ENCODE assay signal across 23 mouse cellular contexts in the genomic region with DNA sequence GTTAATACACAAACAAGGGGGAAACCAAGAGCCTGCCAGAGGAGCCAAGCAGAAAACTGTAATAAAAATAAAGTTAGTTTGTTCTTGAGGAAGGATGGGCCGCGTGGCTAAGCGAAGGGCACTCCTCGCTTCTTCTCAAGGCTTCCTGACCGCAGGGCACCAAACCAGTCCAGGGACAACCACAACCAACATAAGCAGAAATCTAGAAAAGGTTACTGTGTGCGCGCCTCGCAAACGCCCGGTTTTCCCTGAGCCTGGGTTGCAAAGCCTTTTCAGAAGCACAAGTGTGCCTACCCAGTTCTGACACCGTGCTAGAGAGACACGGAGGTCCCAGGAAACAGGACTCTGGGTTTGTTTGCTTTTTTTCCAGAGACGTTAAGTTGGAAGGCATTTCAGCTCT. TPM values are rescaled to one million over a fixed set of nuclear protein-coding genes. Genes with fewer than 3 reads are reported as not detected.
DNase-seq lines count a peak whose midpoint lies in the region; ATAC-seq and TF ChIP-seq lines count a peak whose summit lies in the region.
"Had no signal": no experiment of that assay in that cellular context is flagged by ENCODE, and none has a peak within 500 bp of the region (broad histone marks: within the 10 kb centered on the region; RNA-seq: fewer than 3 reads in every experiment).

No protein-coding gene starts in this region.

- no peaks in the 10 kb centered on the region for H3K9me3 ChIP-seq in heart, embryonic 10.5 days
- H3K9me3 ChIP-seq in lung, embryonic 14.5 days (ENCODE audit: low read depth, low read length): no peaks in the 10 kb centered on the region
- H3K9me3 ChIP-seq: embryonic facial prominence, embryonic 13.5 days; hindbrain, embryonic 10.5 days; intestine, embryonic 15.5 days; midbrain, embryonic 15.5 days; neural tube, embryonic 12.5 days had no signal

- no peak overlapping the region for H3K27ac ChIP-seq in heart, embryonic 10.5 days
- peak overlapping the region; percentile 4; the same call in 1 of the 2 replicates for H3K27ac ChIP-seq in lung, embryonic 14.5 days (ENCODE audit: low read depth)
- peak overlapping the region; percentile 65 for H3K27ac ChIP-seq in testis, adult 2 months (ENCODE audit: control insufficient read depth, insufficient read depth, low read depth, low read length)
- H3K27ac ChIP-seq: embryonic facial prominence, embryonic 13.5 days; hindbrain, embryonic 10.5 days; intestine, embryonic 15.5 days; left cerebral cortex, adult 2 months; liver, embryonic 14.5 days; macrophage; midbrain, embryonic 15.5 days; neural tube, embryonic 12.5 days had no signal

- H3K36me3 ChIP-seq in heart, embryonic 10.5 days: no peaks in the 10 kb centered on the region
- H3K36me3 ChIP-seq in lung, embryonic 14.5 days (ENCODE audit: insufficient read depth): no peaks in the 10 kb centered on the region
- no peaks in the 10 kb centered on the region; the same call in 1 of the 2 replicates for H3K36me3 ChIP-seq in testis, adult 2 months (ENCODE audit: control insufficient read depth, insufficient read depth, low read length)
- H3K36me3 ChIP-seq: embryonic facial prominence, embryonic 13.5 days; hindbrain, embryonic 10.5 days; intestine, embryonic 15.5 days; midbrain, embryonic 15.5 days; neural tube, embryonic 12.5 days had no signal

- ATAC-seq in lung, embryonic 14.5 days (ENCODE audit: insufficient read depth): no peak
- ATAC-seq: forebrain, embryonic 14.5 days; hindbrain, embryonic 16.5 days; intestine, embryonic 15.5 days; midbrain, embryonic 15.5 days had no signal

- H3K4me2 ChIP-seq in lung, embryonic 14.5 days: no peak overlapping the region
- H3K4me2 ChIP-seq: embryonic facial prominence, embryonic 13.5 days; intestine, embryonic 15.5 days; midbrain, embryonic 15.5 days; neural tube, embryonic 12.5 days had no signal

- 85% methylated on average over 13 of the region's 13 CpGs for WGBS in heart, embryonic 10.5 days
- 64% methylated on average over 13 of the region's 13 CpGs for WGBS in lung, embryonic 14.5 days
- 66% methylated on average over 13 of the region's 13 CpGs for WGBS in lung, adult 2 months

- 0 out of 2 replicates have a peak, but pooled peaks cover 5% of the 10 kb centered on the region for H3K27me3 ChIP-seq in heart, embryonic 10.5 days (ENCODE audit: insufficient read depth, poor library complexity, severe bottlenecking)
- no peaks in the 10 kb centered on the region for H3K27me3 ChIP-seq in lung, embryonic 14.5 days (ENCODE audit: insufficient read depth, low read length)
- H3K27me3 ChIP-seq in testis, adult 2 months (ENCODE audit: control insufficient read depth, insufficient read depth, low read length): no peaks in the 10 kb centered on the region
- H3K27me3 ChIP-seq: embryonic facial prominence, embryonic 13.5 days; intestine, embryonic 15.5 days; midbrain, embryonic 15.5 days; neural tube, embryonic 12.5 days had no signal

- H3K4me1 ChIP-seq in heart, embryonic 10.5 days: peaks cover 49% of the 10 kb centered on the region
- H3K4me1 ChIP-seq in lung, embryonic 14.5 days (ENCODE audit: insufficient read depth): peaks cover 19% of the 10 kb centered on the region
- H3K4me1 ChIP-seq in lung, adult 2 months (ENCODE audit: control insufficient read depth, insufficient read depth, low read length): peaks cover 13% of the 10 kb centered on the region
- peaks cover 12% of the 10 kb centered on the region for H3K4me1 ChIP-seq in testis, adult 2 months (ENCODE audit: control insufficient read depth, insufficient read depth, low read length)

- DNase-seq in adrenal gland, adult (ENCODE audit: inconsistent age in 2 of 2, low spot score in 1 of 2): peak; percentile 31 to 53
- DNase-seq in adrenal gland, adult 8-10 months: no peak
- DNase-seq in heart, embryonic 10.5 days (ENCODE audit: low spot score): peak; percentile 48
- DNase-seq in heart, adult 8-10 months (ENCODE audit: low spot score): no peak
- DNase-seq in lung, embryonic 14.5 days: no peak
- no peak for DNase-seq in lung, adult 2 months
- no peak for DNase-seq in testis, postnatal 10 days (ENCODE audit: low spot score)
- DNase-seq: cerebellum, adult 2 months; cerebellum, postnatal 36 days; embryo, embryonic 11 days; kidney, postnatal 10 days had no signal

- H3K9ac ChIP-seq in lung, embryonic 14.5 days: peak overlapping the region; percentile 9; the same call in 1 of the 2 replicates
- H3K9ac ChIP-seq: embryonic facial prominence, embryonic 13.5 days; intestine, embryonic 15.5 days; liver, embryonic 14.5 days; midbrain, embryonic 15.5 days; neural tube, embryonic 12.5 days had no signal

- TF ChIP-seq POLR2A in lung, adult 2 months (IDR thresholded peaks at IDR 0.05; ENCODE audit: borderline replicate concordance, extremely low read depth, low read depth, low read length): no peak
- no peak for TF ChIP-seq POLR2A in testis, adult 2 months (IDR thresholded peaks at IDR 0.05; ENCODE audit: control insufficient read depth, low read depth, low read length)

- no peak for TF ChIP-seq CTCF in lung, embryonic 14.5 days (IDR thresholded peaks at IDR 0.05; ENCODE audit: low read depth)
- no peak for TF ChIP-seq CTCF in lung, adult 2 months (IDR thresholded peaks at IDR 0.05; ENCODE audit: insufficient read depth, low read length)
- TF ChIP-seq CTCF in testis, adult 2 months (IDR thresholded peaks at IDR 0.05; ENCODE audit: control insufficient read depth, insufficient read depth, insufficient replicate concordance, low read depth, low read length): no peak

- H3K4me3 ChIP-seq in heart, embryonic 10.5 days: no peak overlapping the region
- H3K4me3 ChIP-seq in lung, embryonic 14.5 days (ENCODE audit: low read depth, low read length): no peak overlapping the region
- H3K4me3 ChIP-seq in lung, adult 2 months (replicated peaks; ENCODE audit: extremely low read depth, low read depth, low read length): no peak overlapping the region
- H3K4me3 ChIP-seq in testis, adult 2 months (ENCODE audit: control insufficient read depth, low read depth, low read length): no peak overlapping the region
- H3K4me3 ChIP-seq: embryonic facial prominence, embryonic 13.5 days; erythroblast, embryonic 14.5 days; hindbrain, embryonic 10.5 days; intestine, embryonic 15.5 days; left cerebral cortex, adult 2 months; midbrain, embryonic 15.5 days; neural tube, embryonic 12.5 days had no signal

RNA-seq across cellular contexts. Expression of a gene that starts 4.9 kb away (rescaled TPM):
- total RNA-seq in adrenal gland, adult 8-10 months (2022): 10 to 100 TPM in 3 of 4 experiments, 1 to 10 TPM in 1; 9.5 to 16.5 (median 13.2) TPM
- 9.6 and 10.7 TPM in 2 replicates for polyA plus RNA-seq in heart, embryonic 10.5 days (2016; fragmentation: Nextera tagmentation; extraction: Ambion mirVana)
- 10 to 100 TPM in 2 of 4 experiments, 1 to 10 TPM in 2; 6.6 to 15.0 (median 10.4) TPM for total RNA-seq in heart, adult 8-10 months (2022)
- 15.6 TPM in 2 replicates for polyA plus RNA-seq in lung, embryonic 14.5 days (2014; fragmentation: Nextera tagmentation; extraction: Ambion mirVana)
- 21.0 and 21.8 TPM in 2 replicates for polyA plus RNA-seq in lung, adult 2 months (2012; rRNA removed)
- 4.0 and 4.6 TPM in 2 replicates for polyA plus RNA-seq in testis, adult 2 months (2012; rRNA removed)

Comparison
In these comparisons a context has a peak if more than half of its experiments do, and no peak if none do; other contexts are left out.
1. DNase-seq: peak in adrenal gland, adult (2 of 2) and heart, embryonic 10.5 days (single experiment); none in adrenal gland, adult 8-10 months (single experiment), heart, adult 8-10 months (single experiment), lung, embryonic 14.5 days (single experiment), lung, adult 2 months (single experiment) and testis, postnatal 10 days (single experiment).